Mouse (Mus musculus): ENCODE results near the gene Arf1.

Gene Arf1

DNA sequence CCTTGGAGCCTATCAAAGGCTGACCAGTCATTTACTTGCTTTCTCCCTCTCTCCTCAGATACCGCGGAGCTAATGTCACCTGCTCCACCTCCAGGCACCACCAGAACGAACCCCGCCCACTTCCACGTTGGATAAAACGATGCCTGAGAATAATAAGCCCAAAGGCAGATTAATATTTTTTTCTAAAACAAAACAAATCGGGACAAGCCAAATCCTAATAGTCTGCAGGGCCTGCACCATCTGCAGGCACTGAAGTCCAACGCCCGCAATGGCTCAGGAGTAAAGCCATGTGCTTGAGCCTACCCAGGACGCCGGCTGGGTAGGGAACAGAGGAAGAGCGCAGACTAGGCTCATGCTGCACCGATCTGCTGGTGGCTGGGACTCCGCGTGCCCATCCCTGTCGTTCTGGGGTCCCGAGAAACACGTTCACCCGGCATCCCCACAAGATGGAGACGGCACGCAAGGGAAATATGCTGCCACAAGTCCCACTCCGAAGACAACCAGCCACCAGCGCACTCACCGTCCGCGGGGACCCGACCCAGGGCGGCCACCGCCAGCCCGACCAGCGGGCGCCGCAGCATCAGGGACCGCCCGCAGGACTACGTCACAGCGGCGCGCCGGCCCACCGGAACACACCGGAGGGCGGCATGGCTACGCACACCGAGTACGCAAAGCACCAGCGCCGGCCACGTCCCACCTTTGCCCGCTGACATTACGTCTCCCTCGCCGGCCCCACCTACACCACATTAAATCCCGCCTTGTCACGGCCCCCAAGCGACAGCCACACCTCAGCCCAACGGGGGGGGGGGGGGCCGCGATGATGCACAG is 36.6 kb downstream of the Arf1 start:
- peak; percentile 71 for DNase-seq (ENCODE audit: low spot score)

DNA sequence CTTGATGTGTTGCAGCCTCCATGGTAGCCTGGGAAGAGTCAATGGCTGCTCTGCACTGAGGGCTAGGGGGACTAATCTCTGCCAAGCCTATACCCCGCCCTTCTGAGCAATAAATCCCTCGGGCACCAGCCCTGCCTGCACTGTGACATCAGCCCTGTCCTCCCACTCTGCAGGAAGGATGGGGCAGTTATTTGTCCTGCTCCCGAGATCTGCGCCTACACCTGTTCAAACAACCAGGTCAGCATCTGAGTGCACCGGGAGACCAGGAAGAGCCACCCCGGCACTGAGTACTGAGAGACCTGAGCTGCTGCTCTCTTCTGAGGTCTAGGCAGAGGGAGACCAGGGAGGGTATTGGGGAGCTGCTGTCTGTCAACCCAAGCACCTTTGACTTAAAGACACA is 40.4 kb downstream of the Arf1 start:
- DNase-seq (ENCODE audit: low spot score) = no peak

DNA sequence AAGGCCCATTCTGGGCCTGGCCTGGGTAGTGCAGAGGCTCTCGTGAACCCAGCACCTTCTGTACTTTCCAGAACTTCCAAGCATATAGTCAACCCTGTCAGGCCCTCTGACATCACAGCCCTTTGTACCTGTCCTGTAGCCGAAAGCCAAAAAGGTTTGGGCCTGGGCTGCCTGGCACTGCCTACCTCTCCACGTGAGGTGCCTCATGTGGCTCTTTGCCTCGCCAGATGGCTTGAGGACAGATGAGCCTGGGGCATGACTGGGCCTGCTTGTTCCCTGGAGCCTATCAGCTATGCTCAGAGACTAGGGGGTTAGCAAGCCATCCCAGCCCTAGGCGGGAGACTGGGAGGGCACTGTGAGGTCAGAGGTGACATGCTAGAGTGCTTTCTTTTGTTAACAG is 42.6 kb downstream of the Arf1 start:
- no peak for DNase-seq (ENCODE audit: low spot score)

DNA sequence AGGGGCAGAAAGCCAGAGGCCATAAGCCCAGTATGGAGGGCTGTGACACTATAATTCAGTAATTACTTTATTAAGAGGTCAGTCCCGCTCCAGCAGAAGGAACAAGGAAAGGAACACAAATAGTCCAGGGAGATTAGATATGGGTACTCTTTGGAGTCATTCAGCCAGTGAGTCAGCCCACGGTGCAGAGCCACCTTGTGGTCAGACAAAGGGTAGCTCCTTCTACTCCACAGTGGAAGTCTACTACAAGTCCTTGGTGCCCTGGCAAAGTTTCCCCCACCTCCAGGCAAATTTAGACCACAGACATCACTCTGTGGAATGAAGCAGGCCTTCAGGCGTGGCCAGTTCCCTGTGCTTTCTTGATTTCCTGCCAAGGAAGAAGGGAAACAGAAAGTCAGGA is 44.2 kb downstream of the Arf1 start:
- peak; percentile 55 for DNase-seq (ENCODE audit: low spot score)

DNA sequence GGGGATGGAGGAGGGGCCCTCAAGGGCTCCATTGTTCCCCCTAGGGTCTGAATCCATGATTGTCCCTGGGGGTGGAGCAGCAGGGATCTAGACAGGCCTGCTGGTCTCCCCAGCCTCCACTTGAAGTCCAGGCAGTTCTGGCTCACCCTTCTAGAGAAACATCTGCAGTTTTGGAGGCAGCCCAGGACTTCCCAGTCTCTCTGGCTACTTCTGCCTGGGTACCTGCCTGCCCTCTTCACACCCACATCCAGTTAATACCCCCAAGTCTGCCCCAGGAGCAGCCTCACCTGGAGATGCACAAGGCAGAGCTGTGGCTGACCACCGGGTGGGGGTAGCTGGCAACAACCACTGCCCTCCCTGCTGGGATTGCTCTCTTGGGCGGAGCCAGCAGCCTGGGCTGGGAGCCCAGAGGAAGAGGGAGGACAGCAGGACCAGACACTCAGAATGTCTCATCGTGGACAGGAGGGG is 45.2 kb downstream of the Arf1 start, which contains the start of gene Gjc2:
Gene Gjc2 (minus strand): TSS at position 350 of the 468 bp plus-strand sequence.
- peak; percentile 56 for DNase-seq (ENCODE audit: low spot score)

DNA sequence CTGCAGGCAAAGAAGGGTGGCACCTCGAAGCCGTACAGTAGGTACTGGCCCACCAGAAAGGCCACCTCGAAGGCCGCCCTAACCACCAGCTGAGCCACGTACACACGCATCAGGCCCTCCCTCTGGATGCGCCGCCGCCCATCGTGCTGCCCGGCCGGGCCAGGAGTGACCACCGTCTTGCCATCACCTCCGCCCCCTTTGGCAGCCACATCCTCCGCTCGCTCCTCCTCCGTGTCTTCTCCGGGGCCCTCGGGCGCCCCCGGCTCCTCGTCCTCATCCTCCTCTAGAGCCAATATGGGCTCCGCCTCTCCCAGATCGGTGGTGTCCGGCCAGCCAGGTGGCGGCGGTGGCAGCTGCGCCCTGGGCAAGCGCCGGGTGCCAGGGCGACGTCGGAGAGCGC is 51.1 kb downstream of the Arf1 start:
- DNase-seq (ENCODE audit: low spot score) = no peak

DNA sequence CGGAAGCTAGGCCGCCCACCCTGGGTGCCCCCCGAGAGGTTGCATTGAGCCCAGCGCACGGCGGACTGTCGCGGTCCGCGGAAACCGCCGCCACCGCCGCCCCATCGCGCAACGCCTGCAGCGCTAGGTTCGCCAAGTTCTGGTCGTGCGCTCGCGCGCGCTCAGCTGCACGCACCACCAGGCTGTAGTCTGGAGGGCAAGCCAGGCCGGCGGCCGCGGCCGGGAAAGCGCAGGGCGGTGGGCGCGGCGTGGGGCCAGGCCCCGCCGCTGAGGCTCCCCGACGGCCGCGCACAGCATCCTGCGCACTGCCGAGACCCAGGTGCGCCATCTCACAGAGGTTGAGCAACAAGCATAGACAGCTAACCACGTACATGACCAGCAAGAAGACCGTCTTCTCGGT is 51.6 kb downstream of the Arf1 start:
- DNase-seq (ENCODE audit: low spot score) = no peak

DNA sequence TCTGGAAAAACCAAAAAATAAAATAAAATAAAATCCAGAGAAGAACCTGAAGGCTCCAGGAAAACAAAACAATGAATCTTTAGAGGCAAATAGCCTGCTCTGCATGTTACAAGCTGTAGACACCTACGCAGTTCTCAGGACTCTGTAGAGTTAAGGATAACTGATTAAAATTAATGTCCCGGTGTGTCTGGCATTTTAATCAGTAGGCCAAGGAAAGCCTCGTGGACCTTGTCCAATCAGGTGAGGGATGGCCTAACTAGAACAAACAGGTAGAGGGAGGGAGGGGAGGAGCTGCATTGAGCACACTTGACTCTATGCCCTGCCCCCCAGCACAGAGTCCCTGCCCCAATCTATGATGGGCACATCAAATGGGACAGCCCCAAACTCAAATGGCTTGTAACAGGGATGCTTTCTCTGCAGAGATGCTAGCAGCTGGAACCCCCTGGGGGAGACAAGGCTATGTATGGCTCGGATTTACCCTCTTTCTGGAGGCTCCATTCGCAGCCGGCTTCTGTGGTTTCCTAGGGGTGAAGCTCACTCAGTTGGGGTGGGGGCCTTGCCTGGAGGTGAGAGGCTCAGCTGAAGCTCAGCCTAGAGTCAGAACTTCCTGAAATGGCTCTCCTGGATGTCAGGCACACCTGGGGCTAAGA is 53.8 kb downstream of the Arf1 start:
- no peak for DNase-seq (ENCODE audit: low spot score)

DNA sequence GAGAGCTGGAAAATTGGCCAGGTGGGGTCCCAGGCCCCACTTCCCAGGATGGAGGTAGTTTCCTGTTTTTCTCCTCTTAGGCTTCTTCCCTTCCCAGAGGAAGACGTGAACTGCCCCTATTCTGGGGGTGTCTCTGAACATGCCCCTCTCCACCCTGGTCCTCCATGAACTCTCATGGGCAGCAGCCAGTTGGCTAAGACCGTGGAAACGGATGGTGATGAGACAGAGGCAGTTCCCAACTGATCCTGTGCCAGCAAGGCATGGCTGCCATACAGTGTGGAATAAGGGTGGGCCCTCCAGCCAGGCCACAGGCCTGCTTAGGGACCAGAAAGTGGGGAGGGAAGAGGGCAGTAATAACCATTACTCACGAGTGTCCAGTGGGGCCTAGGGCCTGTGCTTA is 57.5 kb downstream of the Arf1 start:
- DNase-seq (ENCODE audit: low spot score) = no peak

DNA sequence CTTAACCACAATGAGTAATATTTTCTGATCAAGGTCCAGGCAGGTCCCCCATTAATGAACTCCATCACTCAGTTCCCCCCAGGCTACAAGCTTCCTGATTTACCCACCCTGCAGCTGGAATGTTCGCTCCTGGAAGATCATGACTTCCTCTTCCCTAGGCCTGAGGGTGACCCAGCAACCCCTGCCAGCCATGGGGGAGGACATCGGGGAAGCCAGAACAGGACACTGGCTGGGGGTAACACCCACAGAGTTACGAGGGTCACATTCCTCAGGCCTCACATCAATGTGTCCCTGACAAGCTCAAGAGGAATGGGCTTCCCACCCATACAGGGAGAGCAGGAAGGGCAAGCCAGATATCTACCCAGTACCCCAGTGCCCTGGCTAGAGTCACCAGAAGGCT is 58.3 kb downstream of the Arf1 start:
- no peak for DNase-seq (ENCODE audit: low spot score)

DNA sequence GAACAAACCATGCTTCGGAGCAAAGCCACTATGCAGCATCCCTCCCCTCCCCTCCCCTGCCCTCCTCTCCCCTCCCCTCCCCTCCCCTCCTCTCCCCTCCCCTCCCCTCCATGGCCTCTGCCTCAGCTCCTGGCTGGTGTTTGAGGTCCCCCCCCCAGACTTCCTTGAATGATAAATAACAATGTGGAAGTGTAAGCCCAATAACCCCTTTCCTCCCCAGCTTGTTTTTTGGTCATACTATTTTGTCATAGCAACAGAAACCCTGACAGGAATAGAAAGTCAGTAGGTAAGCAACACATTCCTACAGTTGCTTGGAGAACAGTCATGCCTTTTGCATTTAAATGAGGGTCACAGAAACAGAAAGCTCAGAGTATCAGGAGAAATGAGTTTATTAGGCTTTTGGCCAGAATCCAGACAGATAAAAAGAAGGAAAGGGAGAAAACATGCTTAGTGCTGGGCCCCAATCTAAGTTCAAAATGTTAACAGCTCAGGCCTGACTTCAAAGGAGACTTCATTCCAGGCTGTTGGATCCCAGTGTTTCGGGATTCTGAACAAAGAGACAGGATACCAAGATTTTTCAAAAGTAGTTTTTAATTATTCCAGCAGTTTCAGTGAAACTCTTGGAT is 62.3 kb downstream of the Arf1 start:
- DNase-seq (ENCODE audit: low spot score) = no peak

DNA sequence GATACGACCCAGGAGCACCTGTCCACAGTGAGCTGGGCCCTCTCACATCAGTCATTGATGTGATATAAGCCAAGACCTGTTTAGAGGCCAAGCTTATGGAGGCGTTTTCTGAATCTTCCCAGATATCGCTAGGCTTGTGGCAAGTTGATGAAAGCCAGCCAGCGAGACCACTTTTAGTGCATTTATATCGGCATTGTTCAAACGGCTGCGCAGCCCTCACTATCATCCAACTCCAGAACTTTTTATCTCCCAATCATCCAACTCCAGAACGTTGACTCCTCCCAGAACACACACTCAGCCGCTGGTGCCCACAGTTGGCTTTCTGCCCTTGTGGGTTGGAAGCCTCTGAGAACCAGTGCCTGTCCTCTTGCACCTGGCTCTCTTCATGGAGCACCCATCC is 63.7 kb downstream of the Arf1 start:
- DNase-seq (ENCODE audit: low spot score) = no peak

DNA sequence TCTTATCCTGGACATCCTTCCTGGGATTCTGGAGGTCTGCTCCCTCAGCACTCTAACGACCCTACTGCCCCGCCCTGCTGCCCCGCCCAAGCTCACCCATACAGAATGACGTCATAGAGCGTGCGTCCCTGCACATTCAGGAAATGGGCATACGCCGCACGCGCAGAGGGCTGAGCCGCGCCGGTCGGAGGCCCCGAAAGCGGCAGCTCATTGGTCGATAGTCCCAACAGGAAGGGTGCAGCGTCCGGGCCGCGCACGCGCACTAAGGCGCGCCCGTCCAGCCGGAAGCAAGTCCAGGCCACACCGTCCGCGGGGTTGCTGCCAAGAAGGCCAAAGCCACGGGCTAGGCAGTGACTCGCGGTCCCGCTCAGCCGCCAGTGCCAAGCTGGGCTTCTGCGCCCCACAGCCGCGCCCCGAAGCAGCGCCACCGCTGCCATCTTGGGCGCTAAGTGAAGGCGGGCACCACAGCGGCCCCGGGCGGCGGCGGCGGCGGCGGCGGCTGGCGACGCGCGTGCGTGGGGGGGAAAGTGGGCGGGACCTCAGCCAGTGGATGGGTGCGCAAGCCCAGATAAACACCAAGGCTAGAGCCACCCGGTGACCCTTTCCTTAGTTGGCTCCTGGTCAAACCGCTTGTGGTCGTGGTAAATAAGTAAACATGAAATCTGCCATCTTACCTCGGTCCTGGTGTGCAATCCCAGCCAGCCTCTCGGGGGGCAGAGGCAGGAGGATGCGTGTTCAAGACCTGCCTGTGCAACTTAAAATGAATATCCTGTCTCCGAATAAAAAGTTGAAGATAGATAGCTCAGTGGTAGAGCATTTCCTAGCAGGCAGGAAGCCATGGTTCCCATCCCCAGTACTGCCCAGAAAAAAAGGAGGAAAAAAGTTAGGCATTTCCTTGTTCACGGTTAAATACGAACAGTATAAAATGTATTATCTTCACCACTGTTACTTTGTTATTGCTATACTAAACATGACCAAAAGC is 64.5 kb downstream of the Arf1 start, which contains the start of gene Iba57:
Gene Iba57 (minus strand): TSS at position 485 of the 982 bp plus-strand sequence.
- peak; percentile 92 for DNase-seq (ENCODE audit: low spot score)

DNA sequence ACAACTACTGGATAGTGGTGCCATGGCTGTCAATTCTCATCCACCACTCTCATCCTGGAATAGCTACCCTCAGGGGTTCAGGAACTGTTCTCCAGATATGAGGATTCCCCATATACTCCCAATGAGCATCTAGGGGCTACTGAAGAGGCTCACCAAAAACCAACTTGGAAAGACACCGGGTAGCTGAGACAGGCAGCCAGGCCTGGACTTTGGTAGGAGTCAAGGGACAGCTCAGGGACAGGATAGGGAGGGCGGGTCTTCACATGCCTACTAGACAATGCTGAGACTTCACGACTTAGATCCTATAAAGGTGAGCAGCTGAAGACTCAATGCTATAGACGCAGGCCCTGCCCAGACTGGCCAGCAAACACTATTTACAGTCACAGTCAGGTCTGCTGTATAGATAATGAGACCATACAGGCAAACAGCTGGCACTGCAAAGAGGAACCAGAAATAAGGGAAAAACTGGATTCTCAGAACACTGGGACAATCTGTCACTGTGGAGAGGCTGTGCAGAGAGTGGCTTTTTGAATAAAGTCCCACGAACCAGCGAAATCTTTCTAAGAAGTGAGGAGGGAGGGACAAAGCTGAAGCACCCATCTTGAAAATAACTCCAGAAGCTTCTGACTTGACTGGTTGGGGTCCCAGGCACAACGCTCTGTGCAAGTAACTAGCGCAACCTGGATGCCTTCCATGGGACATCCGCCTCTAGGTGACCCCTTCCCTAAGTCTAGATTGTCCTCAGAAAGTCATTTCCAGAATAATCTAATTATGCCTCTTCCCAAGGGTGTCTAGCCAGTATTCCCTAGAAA is 65.4 kb downstream of the Arf1 start:
- no peak for DNase-seq (ENCODE audit: low spot score)

Data from ovary, postnatal 14 days (tissue).